Mouse (Mus musculus): Measurements from ENCODE around the gene Mier2. TPM values are rescaled to one million over a fixed set of nuclear protein-coding genes. Genes with fewer than 3 reads are reported as not detected.

Mier2 gene
- polyA plus RNA-seq, 1 experiment from 2014 or later, result 37.8 TPM

- no peak for DNase-seq (ENCODE audit: low spot score)
- Histone ChIP-seq H3K27me3 (ENCODE audit: control insufficient read depth, insufficient read depth, low read length) (no peaks in the 10 kb centered on the region), H3K4me3 (ENCODE audit: low read depth, low read length) (no peak overlapping the region), H3K4me2 (replicated peaks; ENCODE audit: low read depth, low read length) (no peak overlapping the region), H3K36me3 (ENCODE audit: control insufficient read depth, insufficient read depth, low read length) (no peaks in the 10 kb centered on the region), H3K27ac (ENCODE audit: low read depth, low read length) (no peak overlapping the region), H3K9me3 (ENCODE audit: control insufficient read depth, low read length) (no peaks in the 10 kb centered on the region), H3K4me1 (replicated peaks; ENCODE audit: control insufficient read depth, insufficient read depth, low read length) (no peaks in the 10 kb centered on the region), H3K9ac (ENCODE audit: low read depth, low read length) (no peak overlapping the region)
- no peak for ATAC-seq (ENCODE audit: low FRiP score)
- WGBS, result 86% methylated on average over 5 of the region's 5 CpGs
Observed at GRCm38 (mm10) chr10:79569921-79570320, 14.9 kb upstream of the Mier2 start.

DNA sequence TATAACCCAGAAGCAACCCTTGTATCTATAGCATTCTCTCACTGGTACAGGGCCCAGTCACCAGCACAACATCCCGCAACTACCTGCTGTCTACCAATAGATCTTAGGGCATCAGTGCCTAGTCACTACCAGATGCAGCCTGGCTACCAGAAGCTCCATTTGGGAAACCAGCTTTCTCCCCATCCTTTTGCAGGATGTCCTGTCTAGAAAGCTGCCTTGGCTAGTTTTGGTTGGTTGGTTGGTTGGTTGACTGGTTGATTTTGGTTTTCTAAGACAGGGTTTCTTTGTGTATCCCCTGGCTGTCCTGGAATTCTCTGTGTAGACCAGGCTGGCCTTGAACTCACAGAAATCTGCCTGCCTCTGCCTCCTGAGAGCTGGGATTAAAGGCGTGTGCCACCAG is 4.7 kb upstream of the Mier2 start:
- no peak for ATAC-seq (ENCODE audit: low FRiP score)
- no peaks in the 10 kb centered on the region for H3K27me3 ChIP-seq (ENCODE audit: control insufficient read depth, insufficient read depth, low read length)
- no peak overlapping the region for H3K4me2 ChIP-seq (replicated peaks; ENCODE audit: low read depth, low read length)
- H3K9me3 ChIP-seq (ENCODE audit: control insufficient read depth, low read length), result no peaks in the 10 kb centered on the region
- no peaks in the 10 kb centered on the region for H3K4me1 ChIP-seq (replicated peaks; ENCODE audit: control insufficient read depth, insufficient read depth, low read length)
- DNase-seq (ENCODE audit: low spot score), result no peak
- WGBS, result 93% methylated on average over 2 of the region's 2 CpGs
- H3K9ac ChIP-seq (ENCODE audit: low read depth, low read length), result no peak overlapping the region
- no peak overlapping the region for H3K4me3 ChIP-seq (ENCODE audit: low read depth, low read length)
- H3K36me3 ChIP-seq (ENCODE audit: control insufficient read depth, insufficient read depth, low read length), result no peaks in the 10 kb centered on the region
- no peak overlapping the region for H3K27ac ChIP-seq (ENCODE audit: low read depth, low read length)

- DNase-seq (ENCODE audit: low spot score) (no peak), ATAC-seq (ENCODE audit: low FRiP score) (no peak)
- H3K9me3 ChIP-seq (ENCODE audit: control insufficient read depth, low read length), result no peaks in the 10 kb centered on the region
- H3K4me3 ChIP-seq (ENCODE audit: low read depth, low read length), result no peak overlapping the region
- 93% methylated on average over 5 of the region's 5 CpGs for WGBS
- H3K4me1 ChIP-seq (replicated peaks; ENCODE audit: control insufficient read depth, insufficient read depth, low read length), result peaks cover 6% of the 10 kb centered on the region
- no peak overlapping the region for H3K9ac ChIP-seq (ENCODE audit: low read depth, low read length)
- no peaks in the 10 kb centered on the region for H3K36me3 ChIP-seq (ENCODE audit: control insufficient read depth, insufficient read depth, low read length)
- no peaks in the 10 kb centered on the region for H3K27me3 ChIP-seq (ENCODE audit: control insufficient read depth, insufficient read depth, low read length)
- no peak overlapping the region for H3K4me2 ChIP-seq (replicated peaks; ENCODE audit: low read depth, low read length)
- H3K27ac ChIP-seq (ENCODE audit: low read depth, low read length), result no peak overlapping the region
Observed at GRCm38 (mm10) chr10:79557496-79557895, 2.5 kb upstream of the Mier2 start.

- Histone ChIP-seq H3K9me3 (ENCODE audit: control insufficient read depth, low read length) (no peaks in the 10 kb centered on the region), H3K27me3 (ENCODE audit: control insufficient read depth, insufficient read depth, low read length) (no peaks in the 10 kb centered on the region), H3K4me3 (ENCODE audit: low read depth, low read length) (no peak overlapping the region), H3K4me1 (replicated peaks; ENCODE audit: control insufficient read depth, insufficient read depth, low read length) (peaks cover 6% of the 10 kb centered on the region), H3K4me2 (replicated peaks; ENCODE audit: low read depth, low read length) (no peak overlapping the region), H3K9ac (ENCODE audit: low read depth, low read length) (no peak overlapping the region), H3K27ac (ENCODE audit: low read depth, low read length) (no peak overlapping the region), H3K36me3 (ENCODE audit: control insufficient read depth, insufficient read depth, low read length) (no peaks in the 10 kb centered on the region)
- ATAC-seq (ENCODE audit: low FRiP score) (no peak), DNase-seq (ENCODE audit: low spot score) (no peak)
- 82% methylated on average over 5 of the region's 5 CpGs for WGBS
Observed at GRCm38 (mm10) chr10:79556951-79557350, 2.0 kb upstream of the Mier2 start.

DNA sequence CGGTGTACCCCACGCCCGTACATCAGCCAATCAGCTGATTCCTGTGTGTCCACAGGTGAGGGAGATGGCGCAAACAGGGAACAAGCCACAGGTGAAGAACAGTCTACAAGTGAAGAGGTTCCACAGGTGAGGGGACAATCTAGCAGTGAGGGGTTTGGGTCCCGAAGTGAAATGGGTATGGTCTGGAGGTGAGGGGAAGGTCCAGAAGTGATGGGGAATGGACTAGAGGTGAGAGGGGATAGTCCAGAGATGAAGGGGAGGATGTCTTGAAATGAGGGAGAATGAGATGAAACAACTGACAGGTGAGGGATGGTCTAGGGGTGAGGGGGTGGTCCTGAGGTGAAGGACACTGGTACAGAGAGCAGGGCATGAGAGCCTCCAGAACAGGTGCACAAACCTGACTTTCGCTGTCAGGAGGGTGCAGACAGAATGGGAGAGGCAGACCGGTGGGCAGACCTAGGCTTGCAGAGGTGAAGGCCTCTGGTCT is 282 bp upstream of the Mier2 start:
- Histone ChIP-seq H3K27me3 (ENCODE audit: control insufficient read depth, insufficient read depth, low read length) (no peaks in the 10 kb centered on the region), H3K36me3 (ENCODE audit: control insufficient read depth, insufficient read depth, low read length) (no peaks in the 10 kb centered on the region), H3K9ac (ENCODE audit: low read depth, low read length) (peak overlapping the region; percentile 91), H3K4me3 (ENCODE audit: low read depth, low read length) (peak overlapping the region; percentile 72), H3K4me2 (replicated peaks; ENCODE audit: low read depth, low read length) (peak overlapping the region; percentile 87), H3K27ac (ENCODE audit: low read depth, low read length) (no peak overlapping the region), H3K9me3 (ENCODE audit: control insufficient read depth, low read length) (no peaks in the 10 kb centered on the region), H3K4me1 (replicated peaks; ENCODE audit: control insufficient read depth, insufficient read depth, low read length) (peaks cover 6% of the 10 kb centered on the region)
- WGBS, result 29% methylated on average over 7 of the region's 7 CpGs
- no peak; the same call in 1 of the 2 replicates for ATAC-seq (ENCODE audit: low FRiP score)
- no peak for DNase-seq (ENCODE audit: low spot score)

DNA sequence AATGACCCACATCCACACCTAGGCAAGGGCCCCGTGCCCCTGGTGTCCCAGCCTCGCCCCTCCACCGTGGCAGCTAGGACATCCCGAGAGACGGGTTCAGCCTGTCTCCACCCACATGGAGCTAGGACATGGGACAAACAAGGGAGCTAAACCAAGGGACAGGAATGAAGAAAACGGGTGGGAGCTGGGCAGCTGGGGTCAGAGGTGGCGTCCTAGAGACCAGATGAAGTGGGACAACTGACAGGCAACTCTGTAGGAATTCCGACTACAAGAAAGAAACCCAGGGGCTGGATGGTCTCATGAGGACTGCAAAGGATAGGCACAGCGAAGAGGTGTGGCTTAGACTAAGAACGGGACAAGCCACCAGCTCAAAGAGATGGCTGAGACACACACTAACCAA is 1.3 kb downstream of the Mier2 start:
- H3K9me3 ChIP-seq (ENCODE audit: control insufficient read depth, low read length), result no peaks in the 10 kb centered on the region
- peak overlapping the region; percentile 91; the same call in 1 of the 2 replicates for H3K9ac ChIP-seq (ENCODE audit: low read depth, low read length)
- peak overlapping the region; percentile 72 for H3K4me3 ChIP-seq (ENCODE audit: low read depth, low read length)
- peaks cover 6% of the 10 kb centered on the region; the same call in 1 of the 2 replicates for H3K36me3 ChIP-seq (ENCODE audit: control insufficient read depth, insufficient read depth, low read length)
- peak overlapping the region; percentile 87 for H3K4me2 ChIP-seq (replicated peaks; ENCODE audit: low read depth, low read length)
- no peak for DNase-seq (ENCODE audit: low spot score)
- H3K27ac ChIP-seq (ENCODE audit: low read depth, low read length), result no peak overlapping the region
- ATAC-seq (ENCODE audit: low FRiP score), result peak; percentile 13; the same call in 1 of the 2 replicates
- WGBS, result 34% methylated on average over 10 of the region's 10 CpGs
- H3K4me1 ChIP-seq (replicated peaks; ENCODE audit: control insufficient read depth, insufficient read depth, low read length), result peaks cover 6% of the 10 kb centered on the region
- no peaks in the 10 kb centered on the region for H3K27me3 ChIP-seq (ENCODE audit: control insufficient read depth, insufficient read depth, low read length)

- Histone ChIP-seq H3K27me3 (ENCODE audit: control insufficient read depth, insufficient read depth, low read length) (no peaks in the 10 kb centered on the region), H3K9me3 (ENCODE audit: control insufficient read depth, low read length) (no peaks in the 10 kb centered on the region), H3K36me3 (ENCODE audit: control insufficient read depth, insufficient read depth, low read length) (peaks cover 6% of the 10 kb centered on the region; the same call in 1 of the 2 replicates), H3K9ac (ENCODE audit: low read depth, low read length) (no peak overlapping the region), H3K4me3 (ENCODE audit: low read depth, low read length) (peak overlapping the region; percentile 72; the same call in 1 of the 2 replicates), H3K27ac (ENCODE audit: low read depth, low read length) (no peak overlapping the region), H3K4me2 (replicated peaks; ENCODE audit: low read depth, low read length) (peak overlapping the region; percentile 87; the same call in 1 of the 2 replicates), H3K4me1 (replicated peaks; ENCODE audit: control insufficient read depth, insufficient read depth, low read length) (peaks cover 6% of the 10 kb centered on the region)
- WGBS, result 91% methylated on average over 6 of the region's 6 CpGs
- ATAC-seq (ENCODE audit: low FRiP score) (no peak), DNase-seq (ENCODE audit: low spot score) (no peak)
Observed at GRCm38 (mm10) chr10:79553176-79553575, 1.8 kb downstream of the Mier2 start.

- DNase-seq (ENCODE audit: low spot score), result no peak
- no peaks in the 10 kb centered on the region for H3K27me3 ChIP-seq (ENCODE audit: control insufficient read depth, insufficient read depth, low read length)
- H3K27ac ChIP-seq (ENCODE audit: low read depth, low read length), result no peak overlapping the region
- H3K9ac ChIP-seq (ENCODE audit: low read depth, low read length), result no peak overlapping the region
- H3K4me2 ChIP-seq (replicated peaks; ENCODE audit: low read depth, low read length), result no peak overlapping the region
- peaks cover 6% of the 10 kb centered on the region; the same call in 1 of the 2 replicates for H3K36me3 ChIP-seq (ENCODE audit: control insufficient read depth, insufficient read depth, low read length)
- H3K4me3 ChIP-seq (ENCODE audit: low read depth, low read length), result no peak overlapping the region
- H3K4me1 ChIP-seq (replicated peaks; ENCODE audit: control insufficient read depth, insufficient read depth, low read length), result peaks cover 6% of the 10 kb centered on the region
- WGBS, result 89% methylated on average over 8 of the region's 8 CpGs
- H3K9me3 ChIP-seq (ENCODE audit: control insufficient read depth, low read length), result no peaks in the 10 kb centered on the region
- no peak for ATAC-seq (ENCODE audit: low FRiP score)
Observed at GRCm38 (mm10) chr10:79552531-79552930, 2.5 kb downstream of the Mier2 start.

GRCm38 (mm10) chr10:79550366-79550765 is 4.6 kb downstream of the Mier2 start:
- Histone ChIP-seq H3K4me2 (replicated peaks; ENCODE audit: low read depth, low read length) (no peak overlapping the region), H3K27me3 (ENCODE audit: control insufficient read depth, insufficient read depth, low read length) (no peaks in the 10 kb centered on the region), H3K4me3 (ENCODE audit: low read depth, low read length) (no peak overlapping the region), H3K4me1 (replicated peaks; ENCODE audit: control insufficient read depth, insufficient read depth, low read length) (peaks cover 6% of the 10 kb centered on the region), H3K36me3 (ENCODE audit: control insufficient read depth, insufficient read depth, low read length) (peaks cover 12% of the 10 kb centered on the region), H3K9ac (ENCODE audit: low read depth, low read length) (no peak overlapping the region), H3K9me3 (ENCODE audit: control insufficient read depth, low read length) (no peaks in the 10 kb centered on the region), H3K27ac (ENCODE audit: low read depth, low read length) (no peak overlapping the region)
- 88% methylated on average over 9 of the region's 9 CpGs for WGBS
- no peak for ATAC-seq (ENCODE audit: low FRiP score)
- DNase-seq (ENCODE audit: low spot score), result no peak

Measured in hindbrain, embryonic 11.5 days (tissue).